Mouse (Mus musculus) E14TG2a.4 (cell line): Measurements from ENCODE around the gene Mrc2.

Experiments
- H3K27me3 ChIP-seq: 2 replicates; pipeline ENCODE4 v1.6.1; 2014; ENCODE audit warnings: low read length, control low read depth; ENCODE audit not compliant: insufficient read depth
- H3K36me3 ChIP-seq: 2 replicates; pipeline ENCODE4 v1.6.1; 2014; ENCODE audit warnings: low read length, control low read depth; ENCODE audit not compliant: insufficient read depth
- H3K4me1 ChIP-seq: replicated peaks from 2 replicates; pipeline ENCODE4 v1.6.1; 2014; ENCODE audit warnings: low read depth, low read length, control low read depth
- H3K4me3 ChIP-seq: replicated peaks from 2 replicates; pipeline ENCODE4 v1.5.1; 2014; ENCODE audit warnings: mild to moderate bottlenecking, low read length
- H3K9me3 ChIP-seq: 2 replicates; pipeline ENCODE4 v1.6.1; 2014; ENCODE audit warnings: low read length, control low read depth
- CTCF ChIP-seq: conservative IDR thresholded peaks from 2 replicates; pipeline ENCODE4 v1.5.1; 2014; ENCODE audit warnings: low read length
- NANOG ChIP-seq: IDR thresholded peaks from 2 replicates; pipeline ENCODE4 v1.6.1; 2014; ENCODE audit warnings: borderline replicate concordance, low read length, mixed read lengths
- POU5F1 ChIP-seq: IDR thresholded peaks from 2 replicates; pipeline ENCODE4 v1.6.1; 2014; ENCODE audit warnings: low read length, borderline replicate concordance

Mrc2 gene

DNA sequence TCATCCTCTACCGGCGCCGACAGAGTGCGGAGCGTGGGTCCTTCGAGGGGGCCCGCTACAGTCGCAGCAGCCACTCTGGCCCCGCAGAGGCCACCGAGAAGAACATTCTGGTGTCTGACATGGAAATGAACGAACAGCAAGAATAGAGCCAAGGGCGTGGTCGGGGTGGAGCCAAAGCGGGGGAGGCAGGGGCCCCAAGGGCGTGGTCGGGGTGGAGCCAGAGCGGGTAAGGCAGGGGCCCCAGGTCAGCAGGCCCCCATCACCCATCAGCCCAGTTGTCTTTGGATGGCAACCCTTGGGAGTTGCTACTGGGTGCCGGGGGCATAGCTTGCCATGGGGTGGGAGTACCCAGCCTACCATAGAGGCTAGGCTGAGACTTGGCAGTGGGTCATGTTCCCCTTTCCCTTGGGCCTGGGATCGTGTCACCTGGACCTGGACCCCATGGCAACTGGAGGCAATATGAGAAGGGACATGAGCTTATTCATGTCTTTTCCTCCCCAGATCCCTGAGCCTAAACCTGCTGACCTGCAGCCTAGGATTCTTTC, 57.4 kb downstream of the Mrc2 start:
- H3K27me3 ChIP-seq = 0 out of 2 replicates have a peak, but pooled peaks cover 5% of the 10 kb centered on the region
- H3K4me1 ChIP-seq = peaks cover 23% of the 10 kb centered on the region
- no peak for TF ChIP-seq NANOG
- TF ChIP-seq CTCF = no peak
- H3K9me3 ChIP-seq = no peaks in the 10 kb centered on the region
- no peak overlapping the region for H3K4me3 ChIP-seq
- H3K36me3 ChIP-seq = no peaks in the 10 kb centered on the region

DNA sequence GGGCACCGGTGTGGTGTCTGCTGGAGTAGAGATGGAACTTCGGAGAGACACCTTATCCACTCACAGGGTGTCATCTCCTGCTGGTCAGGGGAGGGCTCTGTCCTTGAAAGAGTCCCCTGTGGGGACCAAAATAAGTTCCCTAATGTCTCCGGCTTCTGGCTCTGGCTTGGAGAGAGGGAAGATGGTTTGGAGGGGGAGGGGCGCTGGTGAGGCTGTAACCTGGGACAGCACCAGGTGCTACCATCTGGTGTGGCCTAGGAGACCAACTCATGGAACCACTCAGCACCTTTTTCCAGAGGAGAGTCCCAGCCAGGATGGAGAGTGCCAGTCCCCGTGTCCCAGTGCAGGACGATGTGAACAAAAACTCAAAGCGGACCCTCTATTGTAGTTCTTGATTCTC, 58.2 kb downstream of the Mrc2 start:
- Histone ChIP-seq H3K36me3 (no peaks in the 10 kb centered on the region), H3K4me3 (no peak overlapping the region), H3K27me3 (0 out of 2 replicates have a peak, but pooled peaks cover 5% of the 10 kb centered on the region), H3K9me3 (no peaks in the 10 kb centered on the region), H3K4me1 (peaks cover 23% of the 10 kb centered on the region)
- TF ChIP-seq POU5F1 = no peak
- no peak for TF ChIP-seq NANOG
- TF ChIP-seq CTCF = no peak

DNA sequence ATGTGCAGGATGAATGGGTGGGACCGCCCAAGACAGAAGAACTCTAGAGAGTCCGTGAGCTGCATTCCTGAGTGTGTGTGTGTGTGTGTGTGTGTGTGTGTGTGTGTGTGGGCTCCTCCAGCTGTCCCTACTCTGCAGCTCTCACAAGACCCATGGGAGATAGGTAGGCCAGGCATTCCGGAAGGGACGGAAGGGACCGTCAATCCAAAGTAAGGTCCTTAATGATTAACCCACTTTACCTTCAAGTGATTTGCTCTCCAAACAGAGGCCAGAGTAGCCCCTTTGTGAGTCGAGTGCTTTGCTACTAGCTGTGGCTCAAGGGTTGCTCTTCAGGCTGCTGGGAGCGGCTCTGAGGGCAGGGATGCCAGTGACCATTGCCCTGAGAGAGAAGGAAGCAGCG, 59.7 kb downstream of the Mrc2 start:
- Histone ChIP-seq H3K27me3 (0 out of 2 replicates have a peak, but pooled peaks cover 4% of the 10 kb centered on the region), H3K36me3 (no peaks in the 10 kb centered on the region), H3K9me3 (no peaks in the 10 kb centered on the region), H3K4me3 (no peak overlapping the region), H3K4me1 (peaks cover 16% of the 10 kb centered on the region)
- TF ChIP-seq CTCF = no peak
- TF ChIP-seq POU5F1 = no peak
- no peak for TF ChIP-seq NANOG

DNA sequence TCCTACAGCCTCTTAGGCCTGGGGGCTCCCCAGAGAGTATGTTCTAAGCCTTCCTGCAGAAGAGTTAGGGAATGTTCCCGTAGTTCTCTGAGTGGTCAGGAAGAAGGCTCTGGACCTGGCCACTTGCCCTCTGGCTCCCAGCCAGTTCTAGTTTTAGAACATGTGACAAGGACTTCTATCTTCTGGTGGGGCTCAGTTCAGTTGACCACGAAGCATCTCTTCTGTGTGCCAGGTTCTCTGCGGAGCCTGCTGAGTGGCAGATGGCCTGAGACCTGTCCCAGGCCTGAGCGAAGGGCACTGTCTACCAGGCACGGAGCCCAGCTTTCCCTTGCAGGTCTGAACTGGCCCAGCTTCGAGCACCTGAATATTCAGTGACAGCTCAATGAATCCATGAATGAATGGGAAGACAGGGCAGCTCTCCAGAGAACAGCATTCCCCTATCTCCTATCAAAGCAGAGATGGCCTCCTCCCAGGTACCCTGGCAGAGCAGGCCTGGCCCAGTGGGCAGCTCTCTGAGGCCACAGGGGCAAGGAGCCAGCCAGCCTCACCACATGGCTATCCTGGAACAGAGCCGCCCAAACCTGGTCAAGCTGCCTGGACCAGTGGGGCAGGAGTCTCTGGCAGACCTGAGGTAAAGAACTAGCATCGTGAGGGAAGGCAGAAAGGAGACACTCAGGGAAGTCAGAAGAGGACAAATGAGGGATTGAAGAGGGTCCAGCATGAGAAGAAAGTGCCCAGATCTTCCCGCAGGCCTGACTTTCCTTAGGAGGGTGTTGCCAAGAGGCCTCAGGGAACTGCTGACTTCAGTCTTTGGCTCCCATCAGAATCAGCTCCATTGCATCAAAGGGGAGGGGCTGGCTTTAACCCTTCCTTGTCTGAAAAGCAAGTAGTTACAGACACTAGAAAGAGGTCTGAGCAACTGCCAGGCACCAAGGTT, 60.8 kb downstream of the Mrc2 start:
- Histone ChIP-seq H3K4me1 (peaks cover 11% of the 10 kb centered on the region), H3K27me3 (0 out of 2 replicates have a peak, but pooled peaks cover 2% of the 10 kb centered on the region), H3K36me3 (no peaks in the 10 kb centered on the region), H3K4me3 (no peak overlapping the region), H3K9me3 (no peaks in the 10 kb centered on the region)
- TF ChIP-seq NANOG (no peak), CTCF (no peak), POU5F1 (no peak)

DNA sequence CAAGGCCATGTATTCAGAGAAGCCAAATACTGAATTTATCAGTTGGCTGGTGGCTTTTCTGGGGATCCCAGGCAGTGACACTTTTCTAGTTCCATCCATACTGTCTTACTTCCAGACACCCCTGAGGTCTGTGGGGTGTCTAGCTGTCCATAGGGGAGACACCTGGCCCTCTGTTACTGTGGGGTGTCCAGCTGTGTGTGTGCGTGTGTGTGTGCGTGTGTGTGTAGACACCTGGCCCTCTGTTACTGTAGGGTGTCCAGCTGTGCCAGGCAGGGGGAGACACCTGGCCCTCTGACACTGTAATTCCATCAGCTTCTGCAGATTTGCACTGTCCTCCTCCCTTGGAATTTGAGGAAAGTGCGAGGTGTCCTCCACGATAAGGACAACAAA, 61.4 kb downstream of the Mrc2 start:
- H3K27me3 ChIP-seq = 0 out of 2 replicates have a peak, but pooled peaks cover 2% of the 10 kb centered on the region
- TF ChIP-seq NANOG (no peak), CTCF (no peak), POU5F1 (no peak)
- H3K4me1 ChIP-seq = peaks cover 11% of the 10 kb centered on the region
- H3K36me3 ChIP-seq = no peaks in the 10 kb centered on the region
- no peak overlapping the region for H3K4me3 ChIP-seq
- no peaks in the 10 kb centered on the region for H3K9me3 ChIP-seq

DNA sequence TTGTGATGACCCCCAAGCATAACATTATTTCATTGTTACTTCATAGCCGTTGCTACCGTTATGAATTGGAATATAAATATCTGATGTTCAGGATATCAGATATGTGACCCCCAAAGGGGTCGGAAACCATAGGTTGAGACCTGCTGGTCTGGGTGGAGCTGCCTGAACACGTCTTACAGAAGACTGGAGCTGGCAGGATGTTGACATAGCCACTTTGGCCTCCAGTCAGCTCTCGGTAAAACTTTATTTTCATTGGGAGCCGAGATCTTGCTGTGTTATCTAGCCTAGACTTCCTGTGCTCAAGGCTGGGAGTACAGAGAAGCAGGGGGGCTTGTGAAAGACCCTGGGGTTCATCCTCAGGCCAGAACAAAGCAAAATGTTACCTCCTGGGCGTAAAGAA, 63.9 kb downstream of the Mrc2 start:
- peaks cover 6% of the 10 kb centered on the region for H3K27me3 ChIP-seq
- no peaks in the 10 kb centered on the region for H3K9me3 ChIP-seq
- no peak overlapping the region for H3K4me3 ChIP-seq
- no peaks in the 10 kb centered on the region for H3K36me3 ChIP-seq
- H3K4me1 ChIP-seq = peaks cover 4% of the 10 kb centered on the region; the same call in 1 of the 2 replicates
- TF ChIP-seq NANOG = no peak
- no peak for TF ChIP-seq POU5F1
- no peak for TF ChIP-seq CTCF

DNA sequence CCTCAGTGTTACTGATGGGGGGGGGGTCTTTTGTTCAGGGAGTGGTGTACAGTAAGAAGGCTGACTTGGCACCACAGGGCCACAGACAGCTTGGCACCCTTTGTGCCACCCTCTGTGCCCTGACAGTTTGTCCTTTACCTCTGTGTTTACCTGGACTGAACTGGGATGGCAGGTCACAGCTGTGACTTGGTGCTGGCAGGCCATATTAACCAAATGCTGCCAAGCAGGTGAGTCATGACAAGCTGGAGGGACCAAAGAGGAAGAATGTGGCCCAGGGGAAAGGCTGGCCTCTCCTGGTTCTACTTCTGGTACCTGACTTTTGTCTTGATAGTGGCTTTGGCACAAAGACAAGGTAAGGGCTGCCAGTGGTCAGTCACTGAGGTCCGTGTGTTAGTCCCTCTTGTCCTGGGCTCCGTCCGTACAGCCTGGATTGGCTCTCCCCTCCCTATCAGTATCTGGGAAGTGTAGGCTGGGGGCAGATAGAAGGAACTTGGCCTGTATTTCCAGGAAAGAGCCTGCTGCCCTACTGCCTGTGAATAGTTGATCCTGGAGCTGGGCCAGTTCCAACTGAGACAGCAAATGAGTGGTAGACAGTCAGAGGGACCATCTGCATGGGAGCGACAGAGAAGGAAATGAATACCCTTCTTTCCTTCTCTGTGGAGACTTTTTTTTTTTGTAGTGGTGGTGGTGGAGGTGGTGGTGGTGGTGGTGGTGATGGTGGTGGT, 69.8 kb downstream of the Mrc2 start:
- Histone ChIP-seq H3K9me3 (no peaks in the 10 kb centered on the region), H3K4me1 (peaks cover 32% of the 10 kb centered on the region), H3K27me3 (peaks cover 40% of the 10 kb centered on the region), H3K36me3 (no peaks in the 10 kb centered on the region), H3K4me3 (no peak overlapping the region)
- TF ChIP-seq POU5F1 (no peak), NANOG (no peak), CTCF (no peak)

DNA sequence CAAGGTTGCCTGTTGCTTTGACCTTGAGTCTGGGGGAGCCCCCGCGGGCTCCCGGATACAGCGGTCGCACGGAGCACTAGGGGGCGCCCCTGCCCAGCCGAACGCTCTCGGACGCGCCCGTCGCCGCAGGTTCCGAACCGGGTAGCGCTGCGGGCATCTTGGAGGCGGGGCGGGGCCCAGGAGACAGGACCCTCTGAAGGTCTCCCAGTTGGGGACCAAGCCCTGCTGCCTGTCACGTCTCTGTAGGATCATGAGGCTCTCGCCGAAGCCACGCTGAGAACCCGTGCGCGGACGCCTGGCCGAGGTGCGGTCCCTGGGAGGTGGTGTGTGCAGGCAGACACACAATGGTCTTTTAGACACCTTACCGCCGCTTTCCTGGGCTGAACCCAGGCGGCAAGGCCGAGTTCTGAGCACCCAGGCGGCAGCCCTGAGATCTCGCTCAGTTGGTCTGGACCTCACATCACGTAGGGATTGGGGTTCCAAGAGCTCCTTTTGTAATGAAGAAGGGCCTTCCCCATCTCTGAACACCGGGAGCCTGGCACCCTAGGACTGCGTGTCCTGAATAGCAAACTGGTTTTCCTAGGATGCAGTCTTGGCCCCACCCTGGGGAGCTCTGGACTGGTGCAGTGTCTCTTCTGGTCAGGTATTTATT, 70.6 kb downstream of the Mrc2 start:
- Histone ChIP-seq H3K36me3 (no peaks in the 10 kb centered on the region), H3K9me3 (no peaks in the 10 kb centered on the region), H3K4me1 (peaks cover 32% of the 10 kb centered on the region), H3K27me3 (peaks cover 40% of the 10 kb centered on the region), H3K4me3 (peak overlapping the region; percentile 77)
- TF ChIP-seq POU5F1 = no peak
